Mouse (Mus musculus): ENCODE results near the gene Gfra1.

GRCm38 (mm10) chr19:58220061-58220831 is 235.5 kb downstream of the Gfra1 start:
- TF ChIP-seq CTCF (IDR thresholded peaks at IDR 0.05; ENCODE audit: borderline replicate concordance, extremely low read depth, insufficient read depth, insufficient read length) (no peak), POLR2A (IDR thresholded peaks at IDR 0.05; ENCODE audit: borderline replicate concordance, extremely low read depth, insufficient read depth, insufficient read length, poor library complexity, severe bottlenecking) (no peak)

All from brain, embryonic 14.5 days (tissue).